Mouse (Mus musculus) MEL (cell line): ENCODE data around the gene Mepe.

ENCODE experiments used
- BHLHE40 ChIP-seq: IDR thresholded peaks from 2 replicates; pipeline ENCODE4 v1.6.1; 2012; ENCODE audit warnings: low read depth, mild to moderate bottlenecking, inconsistent platforms, low read length, improper control_type of control experiment, borderline replicate concordance
- EP300 ChIP-seq, 2 experiments: IDR thresholded peaks; 2 replicates each; pipeline ENCODE4 v1.6.1; 2011; ENCODE audit warnings: improper control_type of control experiment in 2 of 2, low read length in 2 of 2, low read depth in 1 of 2, mild to moderate bottlenecking in 1 of 2
- KAT2A ChIP-seq: conservative IDR thresholded peaks from 2 replicates; pipeline ENCODE4 v1.6.1; 2012; ENCODE audit warnings: low read depth, low read length, improper control_type of control experiment, inconsistent platforms
- MYC ChIP-seq: IDR thresholded peaks from 2 replicates; pipeline ENCODE4 v1.6.1; 2011; ENCODE audit warnings: low read depth, mild to moderate bottlenecking, low read length, improper control_type of control experiment, moderate library complexity
- POLR2A ChIP-seq, 2 experiments: IDR thresholded peaks; 2 replicates each; pipeline ENCODE4 v1.6.1; 2011 to 2012; ENCODE audit warnings: low read length in 2 of 2, mild to moderate bottlenecking in 2 of 2, control low read depth in 1 of 2, improper control_type of control experiment in 1 of 2, low read depth in 1 of 2, moderate library complexity in 1 of 2; ENCODE audit not compliant: control insufficient read depth in 1 of 2, insufficient read depth in 1 of 2, poor library complexity in 1 of 2
- RCOR1 ChIP-seq: IDR thresholded peaks from 2 replicates; pipeline ENCODE4 v1.6.1; 2012; ENCODE audit warnings: low read depth, mild to moderate bottlenecking, inconsistent platforms, low read length, improper control_type of control experiment
- SMC3 ChIP-seq: IDR thresholded peaks from 2 replicates; pipeline ENCODE4 v1.6.1; 2011; ENCODE audit warnings: low read depth, low read length, improper control_type of control experiment

- no peak for TF ChIP-seq RCOR1
- no peak for TF ChIP-seq EP300 (IDR thresholded peaks at IDR 0.05; ENCODE audit: low read depth in 1 of 2, low read length in 2 of 2)
- TF ChIP-seq BHLHE40: no peak
- no peak for TF ChIP-seq KAT2A
- TF ChIP-seq POLR2A (IDR thresholded peaks at IDR 0.05; ENCODE audit: control insufficient read depth in 1 of 2, insufficient read depth in 1 of 2, low read depth in 1 of 2, low read length in 2 of 2, poor library complexity in 1 of 2): no peak
- TF ChIP-seq MYC: no peak
- TF ChIP-seq SMC3: no peak
Measured at GRCm38 (mm10) chr5:104358592-104358991, 33.5 kb downstream of the Mepe start.
